Mouse (Mus musculus) left cerebral cortex, adult 2 months (tissue): ENCODE measurements around the gene Plekhh3. TPM values are rescaled to one million over a fixed set of nuclear protein-coding genes. Genes with fewer than 3 reads are reported as not detected.

Source experiments
- DNase-seq, 2 experiments: peaks; one replicate each; pipeline ENCODE4 v3.0.0; 2021 to 2022; ENCODE audit warnings: low spot score in 2 of 2, mixed read lengths in 1 of 2; ENCODE audit errors: extremely low spot score in 1 of 2
- H3K27ac ChIP-seq: fragments of 200-600 bp; 2 replicates; pipeline ENCODE4 v1.8.1; 2022
- H3K4me3 ChIP-seq: fragments of 200-600 bp; 2 replicates; pipeline ENCODE4 v1.8.1; 2022
- CTCF ChIP-seq: fragments of 200-600 bp; IDR thresholded peaks from 2 replicates; pipeline ENCODE4 v1.8.1; 2022; ENCODE audit warnings: antibody characterized with exemption, mild to moderate bottlenecking, moderate library complexity
- intact Hi-C: fragments of 180-260 bp; cut with DNase I; formaldehyde crosslinking; loops from one replicate; pipeline ENCODE4 v1.15.1; 2025
- long read RNA-seq, 2 experiments: library from polyadenylated mRNA; stranded (forward); transcript quantifications; one replicate each; pipeline ENCODE4 v2.0.0; 2021; ENCODE audit warnings: borderline mapping rate in 2 of 2
- total RNA-seq, 2 experiments: library from RNA; stranded (reverse); gene quantifications; 2 replicates each; pipeline ENCODE4 v1.2.3; 2021

Plekhh3 gene
- total RNA-seq = 10 to 100 TPM; 13.0 to 13.2 TPM
- long read RNA-seq, experiment 1, transcript Plekhh3-206 (13 exons, 3,010 nt) = major isoform, 14 of 40 reads
- long read RNA-seq, experiment 1, transcript Plekhh3-201 (13 exons, 3,056 nt) = minor isoform, 6 of 40 reads
- long read RNA-seq, experiment 1, partial matches to known transcripts = 3 of 40 reads
- long read RNA-seq, experiment 1, other reads (novel, unspliced or antisense) = 15 of 40 reads
- long read RNA-seq, experiment 2, transcript Plekhh3-201 (13 exons, 3,056 nt) = minor isoform, 6 of 33 reads
- long read RNA-seq, experiment 2, transcript Plekhh3-206 (13 exons, 3,010 nt) = major isoform, 9 of 33 reads
- long read RNA-seq, experiment 2, partial matches to known transcripts = 3 of 33 reads
- long read RNA-seq, experiment 2, other reads (novel, unspliced or antisense) = 13 of 33 reads

DNA sequence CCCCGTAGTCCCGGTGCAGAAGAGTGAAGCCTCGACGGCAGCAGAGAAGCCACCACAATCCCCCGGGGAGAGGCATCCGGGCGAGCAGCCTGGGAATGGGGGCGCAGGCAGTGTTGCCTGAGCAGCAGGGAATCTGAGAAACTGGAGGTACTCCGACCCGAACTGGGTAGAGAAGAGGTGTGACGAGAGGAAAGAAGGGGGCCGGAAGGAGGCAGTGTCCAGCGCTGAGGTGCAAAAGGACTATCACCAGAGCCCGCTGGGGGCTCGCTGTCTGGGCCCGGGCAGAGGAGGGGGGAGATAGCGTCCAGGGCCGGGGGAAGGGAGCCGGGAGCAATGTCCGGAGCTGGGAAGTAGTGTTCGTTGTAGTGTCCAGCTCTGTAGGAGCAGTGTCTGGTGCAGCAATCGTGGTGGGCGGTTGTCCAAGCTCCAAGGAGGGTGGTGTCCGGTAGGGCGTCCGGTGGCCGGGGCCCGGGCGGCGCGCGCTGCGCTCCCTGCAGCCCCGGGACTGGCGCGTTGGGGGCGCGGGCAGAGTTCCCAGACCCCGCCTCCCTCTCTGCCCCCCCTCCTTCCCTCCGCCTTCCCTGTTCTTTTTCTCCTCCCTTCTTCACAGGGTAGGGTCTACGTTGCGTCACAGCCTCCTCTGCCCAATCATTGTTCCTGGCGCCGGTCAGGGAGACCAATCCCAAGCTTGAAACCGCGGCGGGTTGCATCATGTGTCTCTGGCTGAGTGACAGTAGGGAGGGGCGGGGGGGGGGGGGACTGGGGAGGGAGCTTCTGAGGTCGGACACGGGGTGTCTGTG, at the start of gene Plekhh3:
TSS of gene Plekhh3 (minus strand) at position 541 of the 800 bp plus-strand sequence.
- peak within 1 kb of the TSS; percentile 94 for H3K4me3 ChIP-seq
- DNase-seq = peak; percentile 91 to 95
- intact Hi-C loops = loop anchor here (1.0 to 10.0 kb wide), 2 partner anchors 51 to 166 kb away; partner anchors contain the start of gene Atp6v0a1
- TF ChIP-seq CTCF = no peak; the same call in 1 of the 2 replicates
- peak within 1 kb of the TSS; percentile 92 for H3K27ac ChIP-seq

DNA sequence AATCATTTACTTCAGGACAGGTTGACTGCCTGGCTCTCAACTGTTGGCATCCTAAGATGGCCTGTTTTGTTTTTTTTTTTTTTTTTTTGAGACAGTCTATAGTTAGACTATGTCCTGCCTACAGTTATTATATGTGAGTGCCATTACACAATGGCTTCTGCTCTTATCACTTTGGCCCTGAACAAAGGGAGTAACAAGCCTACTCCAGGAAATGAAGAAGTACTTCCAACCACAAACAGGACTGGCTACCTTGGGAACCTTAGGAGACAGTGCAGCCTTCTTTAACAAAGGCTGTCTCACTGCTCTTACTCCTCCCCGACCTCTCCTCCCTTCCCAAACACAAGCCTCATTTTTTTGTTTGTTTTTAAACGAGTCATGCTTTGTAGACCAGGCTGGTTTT, 49.7 kb upstream of the Plekhh3 start:
- TF ChIP-seq CTCF = no peak
- H3K27ac ChIP-seq = no peak overlapping the region
- DNase-seq = no peak
- intact Hi-C loops = no loop called here
- H3K4me3 ChIP-seq = no peak overlapping the region

DNA sequence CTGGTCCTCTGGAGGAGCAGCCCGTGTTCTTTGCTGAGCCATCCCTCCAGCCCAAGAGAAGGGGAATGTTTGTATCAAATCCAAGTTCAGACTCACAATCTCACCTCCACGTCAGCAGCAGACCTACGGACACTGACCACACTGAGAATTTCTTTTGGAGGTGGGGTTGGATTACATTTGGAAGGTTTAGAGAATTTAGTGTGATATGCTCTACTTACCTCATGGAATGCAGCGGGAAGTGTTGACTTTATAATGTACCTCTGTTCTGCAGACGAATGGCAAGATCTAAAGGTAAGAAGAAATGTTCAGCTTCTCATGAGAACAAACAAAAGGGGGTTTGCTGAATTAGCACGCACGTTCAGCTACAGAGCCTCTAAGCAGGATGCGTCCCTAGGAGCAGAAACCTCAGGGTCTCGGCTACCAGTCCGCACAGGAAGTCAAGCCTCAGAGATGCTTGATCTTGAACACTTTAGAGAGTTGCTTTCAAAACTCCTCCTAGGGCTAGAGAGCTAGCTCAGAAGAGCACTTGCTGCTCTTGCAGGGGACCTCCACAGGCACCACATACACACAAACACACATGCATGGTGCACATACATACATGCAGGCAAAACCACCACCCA, 47.4 kb upstream of the Plekhh3 start:
- H3K4me3 ChIP-seq = no peak overlapping the region
- no peak overlapping the region for H3K27ac ChIP-seq
- TF ChIP-seq CTCF = no peak
- DNase-seq = no peak
- intact Hi-C loops = no loop called here

DNA sequence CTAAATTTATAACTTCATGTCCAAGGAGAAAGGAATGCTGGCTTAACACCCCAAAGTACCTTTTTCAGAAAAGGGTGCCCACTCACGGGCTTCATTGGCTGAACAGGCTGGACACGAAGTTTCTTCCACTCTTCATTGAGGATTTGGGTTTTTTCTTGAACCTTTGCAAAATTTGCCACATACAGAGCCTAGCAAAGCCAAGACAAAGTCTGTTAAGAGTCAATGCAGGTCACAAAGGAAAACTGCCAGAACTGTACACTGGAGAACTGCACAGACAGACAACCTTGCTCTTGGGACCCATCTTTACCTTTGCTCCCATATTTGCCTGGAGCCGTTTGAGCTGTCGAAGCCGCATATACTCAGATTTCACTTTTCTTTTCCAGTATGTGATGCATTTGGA, 45.8 kb upstream of the Plekhh3 start:
- intact Hi-C loops = no loop called here
- Histone ChIP-seq H3K4me3 (no peak overlapping the region), H3K27ac (no peak overlapping the region)
- no peak for TF ChIP-seq CTCF
- no peak for DNase-seq

DNA sequence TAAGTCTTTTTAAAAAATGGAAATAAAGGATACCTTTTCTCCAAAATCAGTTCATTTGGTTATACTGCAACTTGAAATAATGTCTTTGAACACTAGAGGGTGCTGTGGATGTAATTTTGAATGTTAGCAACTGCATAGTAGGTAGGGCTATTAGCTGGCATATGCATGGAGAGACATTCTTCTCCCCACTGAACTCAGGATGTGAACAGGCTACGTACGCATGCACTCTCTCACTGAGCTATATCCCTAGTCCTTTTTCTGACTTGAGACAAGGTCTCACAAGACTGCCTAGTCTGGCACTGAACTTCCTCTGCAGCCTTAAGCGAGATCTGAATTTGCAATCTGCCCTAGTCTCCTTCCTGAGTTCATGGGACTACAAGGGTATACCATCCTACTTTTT, 40.8 kb upstream of the Plekhh3 start:
- no peak for DNase-seq
- H3K4me3 ChIP-seq = no peak overlapping the region
- peak; percentile 79 for TF ChIP-seq CTCF
- H3K27ac ChIP-seq = no peak overlapping the region
- intact Hi-C loops = loop anchor here (1.0 to 5.0 kb wide), 3 partner anchors 36 to 185 kb away; partner anchors contain the start of gene Becn1

DNA sequence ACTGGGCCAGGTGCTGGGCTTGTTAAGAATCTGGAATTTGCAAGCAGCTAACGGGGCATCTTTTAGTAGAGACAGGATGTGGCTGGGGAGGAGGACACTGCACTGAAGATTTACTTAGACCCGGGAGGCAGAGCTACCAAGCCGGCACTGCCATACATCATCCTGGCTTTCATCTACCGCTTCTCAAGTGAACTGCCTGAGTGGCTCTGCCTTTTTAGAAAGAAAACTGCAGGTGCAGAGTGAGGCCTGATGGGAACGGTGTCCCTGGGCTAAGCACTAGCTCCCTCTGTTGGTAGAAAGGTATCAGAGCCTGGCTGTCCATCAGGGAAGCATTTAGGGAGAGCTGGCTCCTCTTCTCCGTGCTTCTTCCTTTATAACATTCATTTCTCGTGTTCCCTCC, 29.8 kb upstream of the Plekhh3 start:
- Histone ChIP-seq H3K4me3 (no peak overlapping the region), H3K27ac (peak overlapping the region; percentile 48; the same call in 1 of the 2 replicates)
- DNase-seq = peak in 1 of 2 experiments; percentile 37
- intact Hi-C loops = no loop called here
- peak; percentile 88 for TF ChIP-seq CTCF

DNA sequence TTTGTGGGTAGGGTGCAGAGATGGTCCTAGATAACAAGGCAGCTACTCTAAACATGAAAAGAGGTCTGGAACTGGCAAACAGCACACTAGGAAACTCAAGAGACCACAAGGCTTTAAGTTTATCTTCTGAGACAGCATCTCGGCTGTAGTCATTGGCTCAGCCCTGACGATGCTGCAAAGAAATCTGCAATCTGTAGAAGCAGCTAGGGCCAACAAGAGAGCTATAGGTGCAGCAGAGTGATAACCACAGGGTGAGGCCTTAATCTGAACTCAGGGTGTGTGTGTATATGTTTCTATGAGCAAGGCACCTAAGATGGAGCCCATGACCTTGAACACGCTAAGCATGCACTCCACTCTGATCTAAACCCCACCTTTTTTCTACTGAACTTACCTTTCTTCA, 28.4 kb upstream of the Plekhh3 start:
- intact Hi-C loops = no loop called here
- H3K4me3 ChIP-seq = no peak overlapping the region
- DNase-seq = no peak
- no peak overlapping the region for H3K27ac ChIP-seq
- no peak for TF ChIP-seq CTCF

DNA sequence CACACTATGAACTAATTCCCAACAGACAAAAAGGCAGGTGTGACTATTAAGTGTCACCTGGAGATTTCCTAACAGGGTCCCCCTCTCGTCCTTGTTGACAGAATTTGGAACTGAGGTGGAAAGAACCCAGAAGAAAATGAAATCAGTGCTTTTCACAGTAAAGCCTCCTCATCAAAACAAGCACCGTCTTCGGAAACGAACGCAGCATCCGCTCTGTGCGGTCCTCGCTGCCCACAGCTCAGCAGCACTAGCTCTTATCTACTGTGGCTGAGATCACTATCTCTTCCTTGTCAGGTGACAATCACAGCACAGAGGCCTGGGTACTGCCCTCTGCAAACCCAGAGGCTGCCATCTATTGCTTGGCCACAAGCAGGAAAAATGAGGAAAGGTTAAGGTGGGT, 25.0 kb upstream of the Plekhh3 start:
- no peak for TF ChIP-seq CTCF
- Histone ChIP-seq H3K27ac (no peak overlapping the region), H3K4me3 (no peak overlapping the region)
- intact Hi-C loops = no loop called here
- DNase-seq = no peak

DNA sequence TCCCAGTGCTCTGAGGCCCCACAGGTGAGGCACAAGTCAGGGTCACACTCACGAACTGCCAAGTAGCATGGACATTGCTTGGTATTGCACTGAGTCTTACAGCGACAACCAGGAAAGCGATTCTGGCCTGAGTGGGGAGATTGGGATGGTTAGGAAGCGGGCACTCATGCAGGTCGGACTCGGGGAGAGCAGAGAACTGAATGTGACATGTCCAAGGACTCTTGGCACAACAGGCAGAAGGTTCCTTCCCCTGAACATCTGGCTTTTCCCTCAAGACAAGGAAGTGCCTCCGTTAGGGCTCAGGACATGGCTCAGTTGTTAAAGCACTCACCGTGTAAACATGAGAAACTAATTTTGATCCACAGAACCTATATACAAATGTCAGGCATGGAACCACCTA, 24.4 kb upstream of the Plekhh3 start:
- intact Hi-C loops = no loop called here
- no peak overlapping the region for H3K4me3 ChIP-seq
- H3K27ac ChIP-seq = no peak overlapping the region
- no peak for TF ChIP-seq CTCF
- DNase-seq = no peak

DNA sequence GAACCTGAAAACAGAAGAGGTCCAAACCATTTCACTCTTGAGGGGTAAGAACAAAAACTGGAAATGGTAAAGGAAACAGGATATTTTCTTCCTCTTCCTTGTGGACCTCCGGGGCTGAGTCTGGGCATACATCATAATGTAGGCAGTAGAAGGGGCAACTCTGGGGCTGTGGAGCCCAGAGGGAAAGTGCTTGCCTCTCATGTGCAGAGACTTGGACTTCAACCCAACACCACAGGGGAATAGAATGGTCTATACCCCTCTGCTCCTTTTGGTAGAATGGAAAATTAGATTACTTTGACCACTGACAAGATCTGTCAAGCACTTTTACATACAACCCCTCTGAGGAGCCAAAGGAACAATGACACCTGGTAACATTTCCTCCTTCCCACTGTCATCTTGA, 23.9 kb upstream of the Plekhh3 start:
- Histone ChIP-seq H3K4me3 (no peak overlapping the region), H3K27ac (peak overlapping the region; percentile 11; the same call in 1 of the 2 replicates)
- DNase-seq = no peak
- no peak for TF ChIP-seq CTCF
- intact Hi-C loops = no loop called here

DNA sequence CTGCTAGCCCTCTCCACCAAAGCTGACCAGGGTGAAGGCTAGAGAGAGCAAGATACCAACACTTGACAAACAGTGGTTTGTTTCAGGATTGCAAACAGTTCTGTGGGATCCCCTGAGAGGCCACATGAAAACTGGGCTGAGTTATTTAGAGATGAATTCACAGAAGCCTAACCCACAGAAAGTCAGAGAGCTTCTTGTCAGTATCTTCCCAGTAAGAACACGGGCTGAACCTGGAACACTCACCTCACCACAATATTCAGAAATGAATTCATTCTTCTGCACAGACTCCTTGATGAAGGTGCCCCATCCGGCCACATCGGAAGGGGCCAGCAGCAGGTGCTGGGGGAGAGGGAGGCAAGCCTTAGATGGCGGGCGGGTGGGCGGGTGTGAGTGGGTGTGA, 23.5 kb upstream of the Plekhh3 start:
- H3K27ac ChIP-seq = no peak overlapping the region
- TF ChIP-seq CTCF = no peak
- DNase-seq = no peak
- no peak overlapping the region for H3K4me3 ChIP-seq
- intact Hi-C loops = no loop called here

DNA sequence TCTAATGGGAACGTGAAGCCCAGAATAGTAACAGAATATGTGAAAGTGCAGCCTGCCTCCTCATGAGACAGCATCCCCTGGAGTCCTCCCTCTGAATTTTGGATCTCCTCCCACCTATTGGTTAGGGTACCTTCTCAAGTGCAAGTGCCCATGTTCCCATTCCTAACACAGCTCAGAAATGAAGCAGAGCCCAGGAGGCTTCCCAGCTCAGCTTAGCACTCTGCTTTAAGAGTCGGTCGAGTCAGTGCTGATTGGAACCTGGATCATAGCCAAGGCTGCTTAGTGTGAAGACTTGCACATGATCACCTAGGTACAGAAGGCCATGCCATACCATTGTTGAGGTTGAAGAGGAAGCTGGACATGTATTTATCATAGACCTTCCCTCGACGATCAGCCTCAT, 23.0 kb upstream of the Plekhh3 start:
- Histone ChIP-seq H3K27ac (no peak overlapping the region), H3K4me3 (no peak overlapping the region)
- no peak for TF ChIP-seq CTCF
- no peak for DNase-seq
- intact Hi-C loops = no loop called here
